Mouse (Mus musculus): Measurements from ENCODE around the gene Wfikkn2. TPM values are rescaled to one million over a fixed set of nuclear protein-coding genes. Genes with fewer than 3 reads are reported as not detected.
A peak's percentile ranks its signal among the peaks of the same experiment; 100 is the strongest.

Wfikkn2 gene
- polyA plus RNA-seq, 1 experiment, result not detected

DNA sequence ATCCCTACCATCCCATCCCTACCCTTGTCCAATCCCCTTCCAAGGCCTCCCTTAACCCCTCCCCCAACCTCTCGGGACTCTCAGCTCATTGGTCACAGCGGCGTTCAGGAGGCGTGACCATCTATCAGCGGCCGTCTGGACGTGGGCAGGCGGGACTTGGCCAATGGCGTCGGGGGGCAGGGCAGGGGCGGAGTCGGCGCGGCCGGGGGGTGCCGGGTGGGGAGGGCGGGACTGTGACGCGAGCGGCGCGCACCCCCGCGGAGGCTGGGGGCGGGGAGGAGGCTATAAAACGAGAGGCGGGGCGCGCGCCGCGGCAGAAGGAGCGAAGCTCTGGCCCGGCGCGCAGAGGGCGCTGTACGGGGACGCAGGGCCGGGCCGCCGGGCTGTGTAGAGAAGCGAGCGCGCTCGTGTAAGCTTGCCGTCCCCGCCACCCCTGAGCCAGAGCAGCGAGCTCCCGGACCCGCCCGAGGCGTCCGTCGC lies 34.6 kb downstream of the Wfikkn2 start, which contains the start of gene Tob1:
TSS of gene Tob1 (plus strand) at position 331 of the 480 bp plus-strand sequence.
- H3K27me3 ChIP-seq (replicated peaks), result peaks cover 12% of the 10 kb centered on the region
- H3K4me1 ChIP-seq, result peaks cover 23% of the 10 kb centered on the region
- no peaks in the 10 kb centered on the region for H3K9me3 ChIP-seq
- TF ChIP-seq FLI1 (IDR thresholded peaks at IDR 0.05; ENCODE audit: low read length), result no peak
- no peak for TF ChIP-seq GATA1 (IDR thresholded peaks at IDR 0.05; ENCODE audit: borderline replicate concordance, low read length)
- H3K36me3 ChIP-seq (replicated peaks; ENCODE audit: low read length), result peaks cover 12% of the 10 kb centered on the region
- peak within 1 kb of the TSS; percentile 95 for H3K4me3 ChIP-seq (replicated peaks)

DNA sequence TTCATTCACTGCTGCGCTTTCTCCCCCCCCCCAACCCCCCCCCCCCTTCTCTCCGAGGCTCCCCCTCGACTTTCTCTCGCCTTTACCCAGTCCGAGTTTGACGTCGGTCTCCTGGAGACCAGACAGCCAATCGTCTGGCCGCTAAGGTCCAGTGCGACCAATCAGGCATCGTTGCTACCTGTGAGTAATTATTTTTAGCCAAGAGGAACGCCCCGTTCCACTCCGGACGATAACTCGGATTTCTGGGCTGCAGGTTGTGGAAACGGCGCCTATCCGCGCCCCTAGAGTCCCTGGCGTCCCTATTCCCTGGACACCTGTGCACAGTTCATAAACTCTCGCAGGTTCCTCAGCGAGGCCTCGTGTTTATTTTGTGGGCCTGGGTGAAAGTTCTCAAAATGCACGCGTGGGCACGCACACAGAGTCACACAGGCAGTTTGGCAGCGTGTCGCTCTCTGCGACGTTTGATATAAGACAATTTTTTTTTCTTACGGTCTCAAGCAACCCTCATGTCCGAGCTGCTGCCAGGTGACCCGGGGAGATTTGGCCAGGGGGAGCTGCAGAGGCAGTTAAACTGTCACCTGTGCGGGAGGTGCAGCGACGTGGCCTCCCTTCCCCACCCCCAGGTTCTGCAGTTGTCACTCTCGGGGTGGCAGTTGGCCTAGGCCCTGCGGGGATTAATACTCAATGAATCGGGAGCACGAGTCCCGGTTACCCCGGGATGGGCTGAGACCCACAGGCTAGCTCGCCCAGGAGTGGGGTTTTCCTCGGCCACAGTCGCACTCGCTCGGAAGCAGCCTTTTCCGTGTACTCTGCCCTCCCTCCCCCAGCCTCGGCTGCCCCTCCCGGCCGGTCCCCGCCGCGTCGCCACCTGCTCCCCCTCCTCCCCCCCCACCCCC lies 35.4 kb downstream of the Wfikkn2 start:
- Histone ChIP-seq H3K4me1 (peaks cover 23% of the 10 kb centered on the region), H3K9me3 (no peaks in the 10 kb centered on the region), H3K27me3 (replicated peaks) (peaks cover 19% of the 10 kb centered on the region), H3K4me3 (replicated peaks) (peak overlapping the region; percentile 95), H3K36me3 (replicated peaks; ENCODE audit: low read length) (peaks cover 12% of the 10 kb centered on the region)
- no peak for TF ChIP-seq GATA1 (IDR thresholded peaks at IDR 0.05; ENCODE audit: borderline replicate concordance, low read length)
- TF ChIP-seq FLI1 (IDR thresholded peaks at IDR 0.05; ENCODE audit: low read length), result no peak

DNA sequence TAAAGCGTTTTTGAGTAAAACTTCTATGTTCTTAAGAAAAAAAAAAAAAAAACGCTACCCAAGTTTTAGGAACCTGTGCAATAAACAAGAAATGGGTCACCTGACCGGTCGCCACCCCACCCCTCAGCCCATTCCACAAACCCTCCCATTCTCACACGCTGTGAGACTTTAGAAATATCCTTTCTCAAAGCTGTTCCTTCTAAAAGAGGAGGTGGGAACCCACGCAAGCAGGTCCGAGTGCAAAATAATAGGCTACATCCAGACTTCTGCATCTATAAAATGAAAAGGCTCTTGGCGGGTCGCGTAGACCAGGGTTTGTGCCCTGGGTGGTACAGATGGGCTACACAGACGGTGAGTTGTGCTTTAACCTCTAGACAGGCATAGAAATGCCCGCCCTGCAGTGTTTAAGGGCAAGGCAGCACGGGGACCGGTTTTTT lies 36.1 kb downstream of the Wfikkn2 start:
- peaks cover 23% of the 10 kb centered on the region for H3K4me1 ChIP-seq
- no peak for TF ChIP-seq GATA1 (IDR thresholded peaks at IDR 0.05; ENCODE audit: borderline replicate concordance, low read length)
- TF ChIP-seq FLI1 (IDR thresholded peaks at IDR 0.05; ENCODE audit: low read length), result no peak

DNA sequence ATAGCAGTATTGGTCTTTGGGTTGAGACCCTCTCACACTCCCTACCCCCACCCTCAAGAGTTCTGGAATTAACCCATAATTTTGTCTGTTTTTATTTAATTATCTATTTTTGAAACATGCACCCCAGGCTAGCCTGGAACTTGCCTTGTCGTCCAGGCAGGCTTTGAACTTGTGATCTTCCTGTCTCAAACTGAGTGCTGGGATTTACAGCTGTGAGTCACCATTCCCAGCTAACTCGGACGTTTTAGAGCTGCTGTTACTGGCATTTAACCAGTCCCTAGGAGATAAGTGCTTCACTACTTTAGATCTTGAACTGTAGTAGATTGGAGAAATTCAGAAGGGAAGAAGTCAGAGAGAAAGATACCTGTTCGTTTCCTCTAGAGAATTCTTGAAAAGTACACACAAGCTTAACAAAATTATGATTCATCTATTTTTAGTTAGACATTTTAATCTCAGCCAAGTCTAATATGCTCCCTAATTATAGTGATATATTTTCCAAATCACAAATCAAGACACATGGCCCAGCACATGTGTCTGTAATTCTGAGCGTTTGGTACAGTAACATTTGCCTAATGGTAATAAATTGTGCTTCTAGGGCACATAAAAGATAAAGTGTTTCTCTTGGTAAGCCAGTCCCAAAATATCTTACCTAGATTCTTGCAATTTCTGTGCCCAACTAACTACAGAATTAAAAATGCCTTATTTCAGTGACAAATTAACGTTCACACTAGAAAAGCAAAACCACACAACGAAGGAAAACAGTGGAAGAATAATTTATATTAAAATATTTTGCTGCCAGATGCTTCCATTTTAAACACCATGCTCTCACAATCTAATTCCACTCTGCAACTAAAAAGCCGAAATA lies 36.8 kb downstream of the Wfikkn2 start:
- H3K36me3 ChIP-seq (replicated peaks; ENCODE audit: low read length), result peaks cover 6% of the 10 kb centered on the region
- no peak overlapping the region for H3K4me3 ChIP-seq (replicated peaks)
- peaks cover 27% of the 10 kb centered on the region for H3K27me3 ChIP-seq (replicated peaks)
- no peaks in the 10 kb centered on the region for H3K9me3 ChIP-seq
- TF ChIP-seq GATA1 (IDR thresholded peaks at IDR 0.05; ENCODE audit: borderline replicate concordance, low read length), result no peak
- no peak for TF ChIP-seq FLI1 (IDR thresholded peaks at IDR 0.05; ENCODE audit: low read length)
- peaks cover 23% of the 10 kb centered on the region for H3K4me1 ChIP-seq

More for the DNA sequence above, 36.1 kb downstream of the Wfikkn2 start:
- peaks cover 12% of the 10 kb centered on the region for H3K36me3 ChIP-seq (replicated peaks; ENCODE audit: low read length)
- H3K27me3 ChIP-seq (replicated peaks), result peaks cover 25% of the 10 kb centered on the region
- peak overlapping the region; percentile 95 for H3K4me3 ChIP-seq (replicated peaks)
- no peaks in the 10 kb centered on the region for H3K9me3 ChIP-seq

DNA sequence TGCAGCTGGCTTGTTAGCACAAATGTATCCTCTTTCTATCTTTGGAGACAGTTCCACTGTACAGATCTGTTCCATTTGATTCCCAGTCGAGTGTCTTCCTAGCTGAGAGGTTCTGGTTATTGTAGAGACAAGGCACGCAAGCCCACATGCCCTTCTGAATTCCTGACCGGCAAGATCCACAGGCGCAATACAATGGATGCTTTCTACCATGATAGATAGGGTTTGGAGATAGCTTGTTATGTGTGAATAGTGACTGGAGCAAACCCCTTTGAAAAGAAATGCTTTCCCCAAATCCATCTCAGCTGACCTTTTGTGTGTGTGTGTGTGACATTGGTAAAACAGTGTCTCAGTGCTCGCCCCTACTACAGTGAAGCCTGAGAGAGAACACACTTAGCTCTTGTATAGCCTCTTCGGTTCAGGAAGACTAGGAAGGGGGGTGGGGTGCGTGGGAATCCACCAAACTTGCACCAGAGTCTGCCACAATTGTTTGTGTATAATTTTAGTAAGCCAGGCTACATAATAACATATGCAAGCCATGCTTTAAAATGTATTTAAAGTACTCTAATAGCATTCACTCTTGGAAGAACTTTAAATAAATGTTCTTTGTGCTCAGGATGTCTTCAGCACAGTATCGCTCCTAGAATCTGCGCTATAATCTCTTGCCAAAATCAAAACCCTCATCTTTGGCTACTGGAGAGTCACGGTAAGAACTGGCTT lies 39.2 kb downstream of the Wfikkn2 start:
- H3K4me1 ChIP-seq, result peaks cover 15% of the 10 kb centered on the region
- no peaks in the 10 kb centered on the region for H3K36me3 ChIP-seq (replicated peaks; ENCODE audit: low read length)
- TF ChIP-seq GATA1 (IDR thresholded peaks at IDR 0.05; ENCODE audit: borderline replicate concordance, low read length), result no peak
- TF ChIP-seq FLI1 (IDR thresholded peaks at IDR 0.05; ENCODE audit: low read length), result no peak
- no peaks in the 10 kb centered on the region for H3K9me3 ChIP-seq
- no peak overlapping the region for H3K4me3 ChIP-seq (replicated peaks)
- peaks cover 43% of the 10 kb centered on the region for H3K27me3 ChIP-seq (replicated peaks)

DNA sequence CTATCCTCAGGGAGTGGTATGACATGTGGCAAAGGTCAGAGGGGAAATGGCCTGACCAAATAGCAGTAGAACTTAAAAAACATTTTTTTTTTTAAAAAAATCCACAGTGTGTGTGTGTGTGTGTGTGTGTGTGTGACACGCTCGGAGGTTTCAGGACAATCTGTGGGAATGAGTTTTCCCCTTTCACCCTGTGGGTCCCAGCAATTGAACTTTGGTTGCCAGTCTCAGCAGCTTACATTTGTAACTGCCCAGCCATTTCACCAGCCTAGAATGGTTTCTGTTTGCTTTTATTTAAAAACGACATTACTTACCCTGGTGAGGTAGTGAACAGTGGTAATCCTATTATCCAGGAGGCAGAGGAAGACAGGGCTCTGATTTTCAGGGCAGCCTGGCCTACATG lies 42.7 kb downstream of the Wfikkn2 start:
- Histone ChIP-seq H3K36me3 (replicated peaks; ENCODE audit: low read length) (no peaks in the 10 kb centered on the region), H3K9me3 (no peaks in the 10 kb centered on the region), H3K27me3 (replicated peaks) (peaks cover 64% of the 10 kb centered on the region), H3K4me1 (no peaks in the 10 kb centered on the region), H3K4me3 (replicated peaks) (no peak overlapping the region)
- TF ChIP-seq GATA1 (IDR thresholded peaks at IDR 0.05; ENCODE audit: borderline replicate concordance, low read length), result no peak
- TF ChIP-seq FLI1 (IDR thresholded peaks at IDR 0.05; ENCODE audit: low read length), result no peak

DNA sequence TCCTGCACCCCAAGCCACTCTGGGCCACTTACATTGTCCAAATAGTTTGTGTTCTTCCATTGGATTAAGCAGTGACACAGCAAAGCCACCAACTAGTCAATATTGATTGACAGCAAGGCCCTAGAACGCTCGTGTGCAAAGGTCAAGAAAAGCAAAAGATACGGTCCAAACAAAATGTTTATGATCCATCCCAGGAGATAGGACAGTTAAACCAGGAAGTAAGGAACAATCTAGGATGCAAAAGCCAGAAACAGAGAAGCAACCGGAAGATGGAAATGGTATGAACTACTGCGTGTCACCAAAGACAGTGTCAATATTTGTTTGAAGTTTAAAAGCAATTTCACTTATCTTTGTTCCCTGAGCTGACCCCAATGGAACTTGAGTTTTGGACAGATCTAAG lies 43.7 kb downstream of the Wfikkn2 start:
- no peaks in the 10 kb centered on the region for H3K36me3 ChIP-seq (replicated peaks; ENCODE audit: low read length)
- TF ChIP-seq GATA1 (IDR thresholded peaks at IDR 0.05; ENCODE audit: borderline replicate concordance, low read length) (no peak), FLI1 (IDR thresholded peaks at IDR 0.05; ENCODE audit: low read length) (no peak)
- H3K9me3 ChIP-seq, result no peaks in the 10 kb centered on the region
- peaks cover 72% of the 10 kb centered on the region for H3K27me3 ChIP-seq (replicated peaks)
- H3K4me1 ChIP-seq, result peaks cover 5% of the 10 kb centered on the region; the same call in 1 of the 2 replicates
- no peak overlapping the region for H3K4me3 ChIP-seq (replicated peaks)

DNA sequence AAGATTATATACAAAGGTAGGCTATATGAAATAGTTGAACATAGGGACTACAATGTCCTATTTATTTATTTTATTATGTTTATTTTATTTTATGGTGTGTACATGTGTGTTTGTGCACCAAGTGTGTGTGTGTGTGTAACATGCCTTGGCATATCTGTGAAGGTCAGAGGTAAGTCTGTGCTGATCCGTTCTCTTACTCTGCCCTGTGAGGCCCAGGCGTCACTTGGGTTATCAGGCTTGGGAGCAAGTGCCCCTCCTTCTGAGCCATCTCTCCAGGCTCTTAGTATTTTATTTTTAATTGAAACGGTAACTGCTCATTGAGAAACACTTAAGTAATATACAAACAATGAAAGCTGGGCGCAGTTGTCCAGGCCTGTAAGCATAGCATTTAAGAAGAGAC lies 45.4 kb downstream of the Wfikkn2 start:
- Histone ChIP-seq H3K27me3 (replicated peaks) (peaks cover 74% of the 10 kb centered on the region), H3K4me3 (replicated peaks) (no peak overlapping the region), H3K9me3 (no peaks in the 10 kb centered on the region), H3K4me1 (peaks cover 10% of the 10 kb centered on the region), H3K36me3 (replicated peaks; ENCODE audit: low read length) (no peaks in the 10 kb centered on the region)
- TF ChIP-seq GATA1 (IDR thresholded peaks at IDR 0.05; ENCODE audit: borderline replicate concordance, low read length) (no peak), FLI1 (IDR thresholded peaks at IDR 0.05; ENCODE audit: low read length) (no peak)

DNA sequence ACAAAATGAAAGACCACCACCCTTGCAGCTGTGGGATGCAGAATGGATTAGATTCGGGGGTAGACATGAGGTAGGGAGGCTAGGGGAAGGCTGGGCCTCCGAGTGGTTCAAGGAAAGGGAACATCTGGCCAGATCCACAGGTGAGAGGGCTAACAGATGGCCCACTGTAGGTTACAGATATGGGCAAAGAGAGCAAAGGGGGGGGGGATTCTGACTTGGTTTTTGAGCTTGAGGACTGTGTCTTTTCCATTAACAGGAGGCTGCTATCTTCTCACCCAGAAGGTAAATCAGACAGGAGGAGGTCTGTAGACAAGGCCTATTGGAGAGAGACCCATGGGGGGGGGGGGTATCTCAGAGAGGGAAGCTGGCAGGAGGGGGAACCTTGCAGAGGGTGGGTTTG lies 46.0 kb downstream of the Wfikkn2 start:
- Histone ChIP-seq H3K36me3 (replicated peaks; ENCODE audit: low read length) (no peaks in the 10 kb centered on the region), H3K4me1 (peaks cover 10% of the 10 kb centered on the region), H3K4me3 (replicated peaks) (no peak overlapping the region), H3K27me3 (replicated peaks) (peaks cover 75% of the 10 kb centered on the region), H3K9me3 (peaks cover 6% of the 10 kb centered on the region)
- TF ChIP-seq GATA1 (IDR thresholded peaks at IDR 0.05; ENCODE audit: borderline replicate concordance, low read length) (no peak), FLI1 (IDR thresholded peaks at IDR 0.05; ENCODE audit: low read length) (no peak)
